Mouse (Mus musculus): ENCODE measurements around the gene Tmem88. TPM values are rescaled to one million over a fixed set of nuclear protein-coding genes. Genes with fewer than 3 reads are reported as not detected.

Tmem88 gene
- polyA plus RNA-seq, 1 experiment from 2014 or later = 22.7 TPM

- peak overlapping the region; percentile 87 for H3K4me3 ChIP-seq (ENCODE audit: low read depth, low read length)
- peak; percentile 19; the same call in 1 of the 2 replicates for ATAC-seq (ENCODE audit: insufficient number of reproducible peaks, low FRiP score, low TSS enrichment, low read depth)
- H3K27ac ChIP-seq (replicated peaks; ENCODE audit: low read depth, low read length) = peak overlapping the region; percentile 99
- H3K36me3 ChIP-seq (ENCODE audit: control insufficient read depth, insufficient read depth, low read length) = peaks cover 7% of the 10 kb centered on the region; the same call in 1 of the 2 replicates
- peak overlapping the region; percentile 99 for H3K9ac ChIP-seq (ENCODE audit: low read length)
- no peaks in the 10 kb centered on the region for H3K9me3 ChIP-seq (ENCODE audit: control insufficient read depth, low read length)
- H3K4me2 ChIP-seq (ENCODE audit: low read depth, severe bottlenecking) = peak overlapping the region; percentile 94
- peaks cover 30% of the 10 kb centered on the region for H3K4me1 ChIP-seq (ENCODE audit: control insufficient read depth, insufficient read depth, low read length)
- peak; percentile 67 for DNase-seq (ENCODE audit: low spot score)
- no peaks in the 10 kb centered on the region for H3K27me3 ChIP-seq (ENCODE audit: control insufficient read depth, insufficient read depth, low read length)
- WGBS = under 1% methylated on average over 22 of the region's 22 CpGs
These were observed 30.2 kb downstream of the Tmem88 start for GRCm38 (mm10) chr11:69367616-69368355.

- Histone ChIP-seq H3K9me3 (ENCODE audit: control insufficient read depth, low read length) (no peaks in the 10 kb centered on the region), H3K4me3 (ENCODE audit: low read depth, low read length) (peak overlapping the region; percentile 87), H3K4me1 (ENCODE audit: control insufficient read depth, insufficient read depth, low read length) (peaks cover 30% of the 10 kb centered on the region), H3K27ac (replicated peaks; ENCODE audit: low read depth, low read length) (peak overlapping the region; percentile 99), H3K4me2 (ENCODE audit: low read depth, severe bottlenecking) (peak overlapping the region; percentile 94), H3K36me3 (ENCODE audit: control insufficient read depth, insufficient read depth, low read length) (peaks cover 7% of the 10 kb centered on the region; the same call in 1 of the 2 replicates), H3K9ac (ENCODE audit: low read length) (peak overlapping the region; percentile 99), H3K27me3 (ENCODE audit: control insufficient read depth, insufficient read depth, low read length) (no peaks in the 10 kb centered on the region)
- DNase-seq (ENCODE audit: low spot score) (peak; percentile 74), ATAC-seq (ENCODE audit: insufficient number of reproducible peaks, low FRiP score, low TSS enrichment, low read depth) (no peak; the same call in 1 of the 2 replicates)
- under 1% methylated on average over 22 of the region's 22 CpGs for WGBS
These were observed 31.0 kb downstream of the Tmem88 start for GRCm38 (mm10) chr11:69366855-69367615.

DNA sequence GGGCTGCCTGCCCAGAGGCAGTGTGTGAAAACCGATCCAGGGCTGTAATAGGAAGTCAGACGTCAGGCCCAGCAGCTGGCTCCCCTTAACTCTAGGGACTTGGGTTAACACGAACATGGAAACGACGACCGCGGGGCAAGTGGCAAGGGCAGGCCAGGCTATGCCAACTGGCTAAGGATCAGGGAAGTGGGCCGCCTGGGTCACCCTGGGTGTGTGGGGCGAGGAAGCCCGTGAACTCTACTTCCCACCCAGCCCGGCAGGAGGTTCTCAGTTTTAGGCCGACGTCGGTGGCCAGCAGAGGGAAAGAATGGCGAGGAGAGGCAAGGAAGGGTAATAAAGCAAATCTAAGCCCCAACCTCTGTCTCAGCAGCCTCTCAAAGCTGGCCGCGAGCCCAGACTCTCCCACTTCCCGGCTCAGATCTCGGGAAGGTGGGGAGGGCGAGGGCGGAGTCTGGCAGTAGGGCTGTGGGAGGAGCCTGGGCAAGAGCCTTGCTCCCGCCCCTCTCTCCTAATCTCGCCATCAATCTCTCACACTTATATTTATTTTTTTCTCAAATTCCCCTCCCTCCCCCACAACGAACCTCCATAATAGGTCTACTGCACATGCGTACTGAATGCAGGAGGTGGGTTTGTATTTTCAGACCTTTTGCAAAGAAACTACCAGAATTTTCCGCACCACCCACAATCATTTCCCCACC, 31.7 kb downstream of the Tmem88 start:
- ATAC-seq (ENCODE audit: insufficient number of reproducible peaks, low FRiP score, low TSS enrichment, low read depth) = peak; percentile 90
- Histone ChIP-seq H3K27ac (replicated peaks; ENCODE audit: low read depth, low read length) (peak overlapping the region; percentile 99), H3K27me3 (ENCODE audit: control insufficient read depth, insufficient read depth, low read length) (no peaks in the 10 kb centered on the region), H3K4me2 (ENCODE audit: low read depth, severe bottlenecking) (peak overlapping the region; percentile 94), H3K4me1 (ENCODE audit: control insufficient read depth, insufficient read depth, low read length) (peaks cover 26% of the 10 kb centered on the region), H3K36me3 (ENCODE audit: control insufficient read depth, insufficient read depth, low read length) (peaks cover 7% of the 10 kb centered on the region; the same call in 1 of the 2 replicates), H3K4me3 (ENCODE audit: low read depth, low read length) (peak overlapping the region; percentile 87), H3K9ac (ENCODE audit: low read length) (peak overlapping the region; percentile 61), H3K9me3 (ENCODE audit: control insufficient read depth, low read length) (no peaks in the 10 kb centered on the region)
- peak; percentile 94 for DNase-seq (ENCODE audit: low spot score)
- WGBS = under 1% methylated on average over 26 of the region's 26 CpGs

- Histone ChIP-seq H3K27me3 (ENCODE audit: control insufficient read depth, insufficient read depth, low read length) (no peaks in the 10 kb centered on the region), H3K9ac (ENCODE audit: low read length) (peak overlapping the region; percentile 61), H3K27ac (replicated peaks; ENCODE audit: low read depth, low read length) (peak overlapping the region; percentile 97), H3K36me3 (ENCODE audit: control insufficient read depth, insufficient read depth, low read length) (peaks cover 10% of the 10 kb centered on the region), H3K4me2 (ENCODE audit: low read depth, severe bottlenecking) (peak overlapping the region; percentile 94), H3K4me3 (ENCODE audit: low read depth, low read length) (peak overlapping the region; percentile 87), H3K9me3 (ENCODE audit: control insufficient read depth, low read length) (no peaks in the 10 kb centered on the region), H3K4me1 (ENCODE audit: control insufficient read depth, insufficient read depth, low read length) (peaks cover 23% of the 10 kb centered on the region)
- DNase-seq (ENCODE audit: low spot score) = no peak
- ATAC-seq (ENCODE audit: insufficient number of reproducible peaks, low FRiP score, low TSS enrichment, low read depth) = no peak
- 18% methylated on average over 6 of the region's 6 CpGs for WGBS
These were observed 32.3 kb downstream of the Tmem88 start for GRCm38 (mm10) chr11:69365722-69366121.

DNA sequence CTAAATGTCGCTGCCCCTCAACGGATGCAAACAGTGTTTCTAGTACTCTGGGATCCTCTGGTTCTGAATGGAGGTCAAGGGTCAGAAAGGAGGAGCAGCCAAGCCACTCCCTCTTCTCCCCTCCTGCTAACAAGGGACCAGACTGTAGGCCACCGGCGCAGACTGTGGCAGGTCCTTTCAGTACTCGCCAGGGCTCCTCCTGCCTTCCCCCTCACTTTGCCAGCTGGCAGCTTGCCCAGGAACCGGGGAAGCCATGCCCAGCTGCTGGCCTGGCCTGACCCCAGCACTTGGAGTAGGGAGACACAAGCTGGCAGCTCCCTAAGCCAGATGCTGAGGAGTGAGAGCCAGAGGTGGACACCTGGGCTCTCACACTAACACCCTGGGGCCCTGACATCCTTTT, 33.1 kb downstream of the Tmem88 start:
- DNase-seq (ENCODE audit: low spot score) (peak; percentile 67), ATAC-seq (ENCODE audit: insufficient number of reproducible peaks, low FRiP score, low TSS enrichment, low read depth) (no peak)
- peak overlapping the region; percentile 87 for H3K4me3 ChIP-seq (ENCODE audit: low read depth, low read length)
- peaks cover 23% of the 10 kb centered on the region for H3K4me1 ChIP-seq (ENCODE audit: control insufficient read depth, insufficient read depth, low read length)
- H3K27me3 ChIP-seq (ENCODE audit: control insufficient read depth, insufficient read depth, low read length) = no peaks in the 10 kb centered on the region
- peak overlapping the region; percentile 61 for H3K9ac ChIP-seq (ENCODE audit: low read length)
- WGBS = 5% methylated on average over 6 of the region's 6 CpGs
- peaks cover 17% of the 10 kb centered on the region for H3K36me3 ChIP-seq (ENCODE audit: control insufficient read depth, insufficient read depth, low read length)
- H3K27ac ChIP-seq (replicated peaks; ENCODE audit: low read depth, low read length) = peak overlapping the region; percentile 97
- H3K4me2 ChIP-seq (ENCODE audit: low read depth, severe bottlenecking) = peak overlapping the region; percentile 94
- H3K9me3 ChIP-seq (ENCODE audit: control insufficient read depth, low read length) = no peaks in the 10 kb centered on the region

DNA sequence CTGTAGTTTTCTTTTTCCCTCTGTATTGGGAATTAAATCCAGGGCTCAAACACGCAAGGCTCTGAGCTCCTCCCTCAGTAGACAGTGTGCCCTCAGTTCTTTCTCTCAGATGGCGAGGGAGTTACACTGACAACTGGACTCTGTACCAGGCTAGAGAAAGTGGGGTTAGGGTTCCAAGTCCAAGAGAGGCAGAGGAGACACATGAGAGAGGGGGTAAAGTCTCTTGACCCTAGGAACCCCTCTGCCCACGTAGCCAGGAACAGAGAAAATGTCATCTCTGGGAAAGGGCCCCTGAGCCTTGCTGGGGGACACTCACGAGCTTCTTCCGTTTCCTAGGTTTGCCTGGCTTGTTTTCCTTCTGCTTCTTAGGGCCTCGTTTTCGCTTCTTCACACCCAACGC, 33.7 kb downstream of the Tmem88 start:
- peaks cover 22% of the 10 kb centered on the region for H3K36me3 ChIP-seq (ENCODE audit: control insufficient read depth, insufficient read depth, low read length)
- ATAC-seq (ENCODE audit: insufficient number of reproducible peaks, low FRiP score, low TSS enrichment, low read depth) (no peak), DNase-seq (ENCODE audit: low spot score) (no peak)
- no peak overlapping the region; the same call in 1 of the 2 replicates for H3K27ac ChIP-seq (replicated peaks; ENCODE audit: low read depth, low read length)
- no peak overlapping the region for H3K4me3 ChIP-seq (ENCODE audit: low read depth, low read length)
- no peaks in the 10 kb centered on the region for H3K27me3 ChIP-seq (ENCODE audit: control insufficient read depth, insufficient read depth, low read length)
- H3K4me2 ChIP-seq (ENCODE audit: low read depth, severe bottlenecking) = peak overlapping the region; percentile 15
- peak overlapping the region; percentile 40; the same call in 1 of the 2 replicates for H3K9ac ChIP-seq (ENCODE audit: low read length)
- H3K9me3 ChIP-seq (ENCODE audit: control insufficient read depth, low read length) = no peaks in the 10 kb centered on the region
- WGBS = 58% methylated on average over 8 of the region's 8 CpGs
- H3K4me1 ChIP-seq (ENCODE audit: control insufficient read depth, insufficient read depth, low read length) = peaks cover 23% of the 10 kb centered on the region

DNA sequence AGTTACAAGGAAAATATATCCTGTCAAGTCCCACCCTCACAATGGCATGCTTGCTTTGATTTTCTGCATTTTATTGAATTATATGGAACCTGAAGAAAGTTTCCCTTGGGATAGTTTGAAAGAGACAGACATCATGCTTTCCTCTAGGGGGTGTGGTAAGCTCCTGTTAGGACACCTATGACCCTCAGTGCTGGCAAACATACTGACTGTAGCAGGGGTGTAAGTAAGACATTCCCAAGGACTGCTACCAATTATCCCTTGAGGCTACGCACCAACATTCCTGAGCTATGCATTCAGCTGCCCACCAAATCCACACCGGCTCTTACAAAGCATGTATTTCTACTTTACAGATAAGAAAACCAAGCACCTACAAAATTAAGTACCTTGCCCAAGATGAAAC, 35.6 kb downstream of the Tmem88 start:
- no peaks in the 10 kb centered on the region for H3K9me3 ChIP-seq (ENCODE audit: control insufficient read depth, low read length)
- no peak overlapping the region for H3K27ac ChIP-seq (replicated peaks; ENCODE audit: low read depth, low read length)
- no peak for ATAC-seq (ENCODE audit: insufficient number of reproducible peaks, low FRiP score, low TSS enrichment, low read depth)
- no peak overlapping the region for H3K9ac ChIP-seq (ENCODE audit: low read length)
- no peak overlapping the region for H3K4me2 ChIP-seq (ENCODE audit: low read depth, severe bottlenecking)
- DNase-seq (ENCODE audit: low spot score) = no peak
- peaks cover 29% of the 10 kb centered on the region for H3K36me3 ChIP-seq (ENCODE audit: control insufficient read depth, insufficient read depth, low read length)
- H3K4me1 ChIP-seq (ENCODE audit: control insufficient read depth, insufficient read depth, low read length) = peaks cover 21% of the 10 kb centered on the region
- H3K4me3 ChIP-seq (ENCODE audit: low read depth, low read length) = no peak overlapping the region
- WGBS = 45% methylated on average over 2 of the region's 2 CpGs
- no peaks in the 10 kb centered on the region for H3K27me3 ChIP-seq (ENCODE audit: control insufficient read depth, insufficient read depth, low read length)

GRCm38 (mm10) chr11:69362021-69362420, 36.0 kb downstream of the Tmem88 start:
- no peak overlapping the region for H3K27ac ChIP-seq (replicated peaks; ENCODE audit: low read depth, low read length)
- no peak for DNase-seq (ENCODE audit: low spot score)
- no peak overlapping the region for H3K4me2 ChIP-seq (ENCODE audit: low read depth, severe bottlenecking)
- H3K9ac ChIP-seq (ENCODE audit: low read length) = no peak overlapping the region
- no peak overlapping the region for H3K4me3 ChIP-seq (ENCODE audit: low read depth, low read length)
- H3K4me1 ChIP-seq (ENCODE audit: control insufficient read depth, insufficient read depth, low read length) = peaks cover 21% of the 10 kb centered on the region
- 60% methylated on average over 7 of the region's 7 CpGs for WGBS
- ATAC-seq (ENCODE audit: insufficient number of reproducible peaks, low FRiP score, low TSS enrichment, low read depth) = no peak
- no peaks in the 10 kb centered on the region for H3K9me3 ChIP-seq (ENCODE audit: control insufficient read depth, low read length)
- H3K27me3 ChIP-seq (ENCODE audit: control insufficient read depth, insufficient read depth, low read length) = no peaks in the 10 kb centered on the region
- H3K36me3 ChIP-seq (ENCODE audit: control insufficient read depth, insufficient read depth, low read length) = peaks cover 31% of the 10 kb centered on the region
